Mouse (Mus musculus) NIH3T3 (cell line): ENCODE results near the gene Daam1.
"Not testable (repeated sequence)": the region's sequence is repeated elsewhere in the genome, so short reads cannot be mapped to it uniquely, and the experiment has no call there.

ENCODE experiments used
- DNase-seq: peaks from one replicate; pipeline ENCODE4 v3.0.0-alpha.2; 2012; ENCODE audit warnings: low read depth

Daam1 gene

GRCm38 (mm10) chr12:71834041-71834440 lies 3.2 kb downstream of the Daam1 start:
- DNase-seq = no peak

GRCm38 (mm10) chr12:71835966-71836668 lies 5.2 kb downstream of the Daam1 start:
- peak; percentile 28 for DNase-seq

- DNase-seq = peak; percentile 83
Measured at GRCm38 (mm10) chr12:71836776-71837175, 5.9 kb downstream of the Daam1 start.

GRCm38 (mm10) chr12:71837576-71837975 lies 6.7 kb downstream of the Daam1 start:
- DNase-seq = no peak

- no peak for DNase-seq
Measured at GRCm38 (mm10) chr12:71838230-71838629, 7.4 kb downstream of the Daam1 start.

DNA sequence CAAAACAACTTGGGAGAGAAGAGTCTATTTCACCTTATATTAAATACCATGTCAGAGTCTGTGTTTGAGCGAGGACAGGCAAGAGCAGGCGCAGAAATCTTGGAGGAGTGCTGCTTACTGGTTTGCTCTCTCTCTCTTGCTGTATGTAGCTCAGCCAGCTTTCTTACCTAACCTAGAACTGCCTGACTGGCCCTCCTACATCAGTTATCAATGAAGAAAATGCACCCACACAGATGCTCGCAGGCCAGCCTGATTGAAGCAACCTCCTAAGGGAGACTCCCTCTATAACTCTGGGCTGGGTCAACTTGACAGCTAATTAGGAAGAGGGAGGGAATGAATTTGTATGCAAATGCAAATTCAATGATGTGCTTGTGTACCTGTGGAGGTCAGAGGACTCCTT lies 8.8 kb downstream of the Daam1 start:
- no peak for DNase-seq

GRCm38 (mm10) chr12:71840430-71841186 lies 9.7 kb downstream of the Daam1 start:
- no peak for DNase-seq

- DNase-seq = peak; percentile 44
Measured at GRCm38 (mm10) chr12:71842006-71842405, 11.1 kb downstream of the Daam1 start.

- DNase-seq = no peak
Measured at GRCm38 (mm10) chr12:71842588-71842987, 11.7 kb downstream of the Daam1 start.

DNA sequence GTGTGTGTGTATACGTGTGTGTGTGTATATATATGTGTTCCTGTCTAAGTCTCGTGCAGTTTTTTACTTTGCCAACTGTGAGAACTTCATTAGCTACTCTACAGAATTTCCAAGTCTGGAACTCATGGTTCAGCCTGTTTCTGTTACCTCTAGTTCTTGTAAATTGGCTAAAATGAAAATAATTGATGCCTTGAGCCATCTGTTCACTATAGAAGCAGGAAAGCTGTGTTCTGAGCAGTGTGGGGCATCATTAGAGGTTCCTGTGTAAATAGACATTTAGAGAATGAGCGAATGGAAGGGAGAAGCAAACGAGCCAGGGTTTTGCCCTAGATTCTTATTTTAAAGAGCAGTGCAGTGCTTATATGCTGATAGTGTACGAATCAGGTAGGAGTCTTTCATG lies 14.6 kb downstream of the Daam1 start:
- no peak for DNase-seq

DNA sequence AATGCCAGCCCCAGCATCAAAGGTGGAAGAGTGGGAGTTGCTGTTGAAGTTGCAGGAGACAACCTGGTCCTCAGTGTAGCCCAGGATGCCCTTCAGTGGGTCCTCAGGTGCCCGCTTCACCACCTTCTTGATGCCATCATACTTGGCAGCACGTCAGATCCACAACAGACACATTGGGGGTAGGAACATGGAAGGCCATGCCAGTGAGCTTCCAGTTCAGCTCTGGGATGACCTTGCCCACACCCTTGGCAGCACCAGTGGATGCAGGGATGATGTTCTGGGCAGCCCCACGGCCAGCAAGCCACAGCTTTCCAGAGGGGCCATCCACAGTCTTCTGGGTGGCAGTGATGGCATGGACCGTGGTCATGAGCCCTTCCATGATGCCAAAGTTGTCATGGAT lies 15.5 kb downstream of the Daam1 start:
- DNase-seq = not testable (repeated sequence)

- not testable (repeated sequence) for DNase-seq
Measured at GRCm38 (mm10) chr12:71847024-71847423, 16.1 kb downstream of the Daam1 start.

DNA sequence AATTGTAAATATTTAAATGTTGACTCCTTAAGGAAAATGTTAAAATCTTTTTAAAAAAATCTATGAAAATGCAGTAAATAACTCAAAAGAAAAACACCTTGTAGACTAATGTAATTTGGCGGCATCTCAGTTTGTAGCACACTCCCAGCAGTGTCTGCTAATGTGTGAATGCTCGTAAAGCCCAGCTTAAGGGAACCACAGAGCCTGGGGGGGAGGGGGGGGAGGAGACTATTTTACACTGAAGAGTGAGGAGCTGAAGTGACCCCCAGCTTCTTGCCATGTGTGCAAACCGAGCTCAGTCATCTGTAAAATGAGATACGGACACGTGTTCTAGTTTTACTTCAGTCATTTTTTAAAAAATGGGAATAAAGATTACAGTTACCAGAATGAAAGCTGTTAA lies 16.7 kb downstream of the Daam1 start:
- no peak for DNase-seq

- no peak for DNase-seq
Measured at GRCm38 (mm10) chr12:71848037-71848776, 17.3 kb downstream of the Daam1 start.

DNA sequence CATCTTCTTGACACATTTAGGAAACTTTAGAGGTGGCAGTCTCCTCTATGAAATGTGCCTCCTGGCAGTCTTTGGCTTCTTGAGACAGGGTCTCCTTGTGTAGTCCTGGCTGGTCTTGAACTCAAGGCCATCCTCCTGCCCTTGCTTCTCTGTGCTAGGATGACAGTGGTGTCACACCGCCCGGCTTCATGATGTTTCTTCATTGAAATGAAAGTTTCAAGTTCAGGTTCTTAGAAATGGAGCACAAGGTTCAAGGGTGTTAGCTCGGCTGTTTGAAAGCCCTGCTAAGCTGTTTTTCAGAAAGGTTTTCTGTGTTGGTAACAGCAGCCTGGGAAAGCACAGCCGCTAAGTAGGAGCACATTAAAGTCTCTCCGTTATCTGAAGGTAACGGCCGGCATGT lies 18.2 kb downstream of the Daam1 start:
- DNase-seq = no peak

DNA sequence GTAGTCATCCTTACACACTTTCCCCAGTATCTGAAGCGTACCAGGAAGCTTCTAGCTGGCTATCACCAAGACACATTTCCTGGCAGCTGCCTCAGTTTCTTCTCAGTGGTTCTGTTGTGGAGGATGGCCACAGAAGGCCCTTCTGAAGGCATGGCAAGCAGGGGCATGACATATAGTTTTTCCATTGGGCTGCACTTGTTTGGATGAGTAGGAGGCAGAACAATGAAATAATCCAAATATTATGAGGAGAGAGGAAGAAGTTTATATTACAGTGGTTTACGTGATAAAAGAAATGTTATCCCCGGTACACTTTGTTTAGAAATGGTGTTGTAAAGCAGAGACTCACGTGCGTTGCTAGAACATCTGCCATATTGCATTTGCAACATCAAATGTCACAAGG lies 19.3 kb downstream of the Daam1 start:
- no peak for DNase-seq

GRCm38 (mm10) chr12:71852678-71853077 lies 21.8 kb downstream of the Daam1 start:
- DNase-seq = no peak

GRCm38 (mm10) chr12:71853694-71854093 lies 22.8 kb downstream of the Daam1 start:
- no peak for DNase-seq

DNA sequence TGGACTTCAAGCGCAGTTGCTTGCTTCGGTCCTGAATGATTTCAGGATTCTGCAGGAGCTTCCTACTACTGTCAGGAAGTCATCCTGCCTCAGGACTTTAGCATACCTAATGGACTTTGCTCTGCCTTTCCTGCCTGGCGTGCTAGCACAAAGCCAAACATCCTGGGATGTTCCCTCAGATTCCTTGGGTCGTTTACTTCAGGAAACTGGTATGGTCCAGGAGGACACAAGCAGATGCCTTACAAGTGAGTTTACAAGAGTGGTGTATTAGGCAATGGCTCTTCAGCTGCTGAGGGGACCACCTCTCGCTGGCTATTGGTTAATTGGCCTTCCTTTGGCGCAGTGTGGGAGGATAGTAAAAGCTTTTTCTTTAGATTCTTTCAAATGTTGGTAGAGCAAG lies 23.3 kb downstream of the Daam1 start:
- no peak for DNase-seq

GRCm38 (mm10) chr12:71855730-71856479 lies 25.0 kb downstream of the Daam1 start:
- DNase-seq = peak; percentile 73

DNA sequence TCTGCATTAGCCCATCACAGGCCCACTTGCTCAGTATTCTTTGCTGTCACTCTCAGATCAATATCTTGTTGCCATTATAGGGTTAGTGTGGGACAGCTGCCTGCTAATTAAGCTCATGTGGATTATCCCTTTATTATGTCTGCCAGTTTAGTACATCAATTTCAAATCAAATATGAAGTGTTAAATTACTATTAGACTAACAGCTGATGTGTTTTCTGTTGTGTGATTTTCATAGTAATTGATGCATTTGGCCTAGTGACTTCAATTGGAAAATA lies 25.5 kb downstream of the Daam1 start:
- DNase-seq = no peak

- DNase-seq = no peak
Measured at GRCm38 (mm10) chr12:71859096-71859495, 28.2 kb downstream of the Daam1 start.
